Mouse (Mus musculus) neural tube, embryonic 10.5 days (tissue): ENCODE data around the gene Rpl3.

ENCODE experiments used
- DNase-seq: peaks from one replicate; pipeline ENCODE4 v3.0.0-alpha.2; 2017; ENCODE audit warnings: low spot score; ENCODE audit errors: extremely low spot score

Gene Rpl3

GRCm38 (mm10) chr15:80115866-80116794 lies 24.5 kb upstream of the Rpl3 start:
- DNase-seq = no peak

GRCm38 (mm10) chr15:80115256-80115655 lies 23.6 kb upstream of the Rpl3 start:
- DNase-seq = no peak

GRCm38 (mm10) chr15:80114414-80114813 lies 22.7 kb upstream of the Rpl3 start:
- no peak for DNase-seq

- DNase-seq = no peak
Observed at GRCm38 (mm10) chr15:80112499-80112898, 20.8 kb upstream of the Rpl3 start.

DNA sequence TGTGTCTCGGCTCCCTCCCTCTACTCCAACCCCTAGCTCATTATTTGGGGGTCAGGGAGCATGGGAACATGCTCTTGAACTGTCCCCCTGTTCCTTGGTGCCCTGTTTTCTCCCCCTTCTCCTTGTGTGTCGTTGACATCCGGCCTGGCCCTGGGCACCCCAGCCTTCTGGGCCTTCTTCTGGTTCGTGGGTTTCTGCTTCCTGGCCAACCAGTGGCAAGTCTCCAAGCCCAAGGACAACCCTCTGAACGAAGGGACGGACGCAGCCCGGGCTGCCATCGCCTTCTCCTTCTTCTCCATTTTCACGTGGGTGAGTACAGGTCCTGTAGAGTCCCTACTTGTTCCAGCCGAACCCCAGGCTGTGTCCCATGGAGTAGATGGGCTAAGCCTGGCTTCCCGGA lies 19.8 kb upstream of the Rpl3 start:
- DNase-seq = no peak

- DNase-seq = no peak
Observed at GRCm38 (mm10) chr15:80107575-80107974, 15.9 kb upstream of the Rpl3 start.

- no peak for DNase-seq
Observed at GRCm38 (mm10) chr15:80107143-80107542, 15.5 kb upstream of the Rpl3 start.

DNA sequence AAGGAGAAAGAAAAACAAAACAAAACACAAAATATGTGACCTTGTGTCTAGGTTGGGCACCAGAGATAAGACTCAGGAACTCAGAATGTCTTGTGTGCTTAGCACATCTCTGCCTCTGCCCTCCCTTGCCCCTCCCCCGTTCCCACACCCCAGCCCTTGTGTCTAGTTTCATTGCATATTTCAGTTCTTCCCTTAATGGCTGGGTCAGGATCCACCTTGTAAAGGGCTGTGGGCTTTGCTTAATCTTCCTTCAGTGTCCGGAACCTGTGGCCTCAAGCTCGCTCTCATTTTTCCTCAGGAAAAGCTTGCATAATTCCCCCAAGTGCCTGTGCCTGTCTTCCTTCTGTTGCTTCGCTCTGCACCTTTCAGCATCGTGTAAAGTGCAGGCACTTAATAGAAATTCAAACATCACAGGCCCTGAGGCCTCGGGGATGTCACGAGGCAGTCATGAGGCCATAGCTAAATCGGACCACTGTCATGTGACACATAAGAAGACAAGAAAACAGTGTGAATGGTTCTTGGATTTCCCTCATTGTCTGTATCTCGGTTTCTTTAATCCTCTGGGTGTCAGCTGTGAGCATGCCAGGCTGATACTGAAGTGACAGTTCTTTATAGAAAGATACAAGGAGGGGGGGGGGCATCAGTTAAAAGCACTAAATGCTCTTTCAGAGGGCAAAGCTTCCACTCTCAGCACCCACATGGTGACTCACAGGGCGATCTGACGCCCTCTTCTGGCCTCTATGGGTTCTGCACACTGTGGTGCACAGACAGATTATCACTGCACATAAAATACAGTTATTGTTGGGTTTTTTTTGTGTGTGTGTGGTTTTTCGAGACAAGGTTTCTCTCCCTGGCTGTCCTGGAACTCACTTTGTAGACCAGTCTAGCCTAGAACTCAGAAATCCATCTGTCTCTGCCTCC lies 14.1 kb upstream of the Rpl3 start:
- DNase-seq = no peak

GRCm38 (mm10) chr15:80102495-80102894 lies 10.8 kb upstream of the Rpl3 start:
- DNase-seq = no peak

DNA sequence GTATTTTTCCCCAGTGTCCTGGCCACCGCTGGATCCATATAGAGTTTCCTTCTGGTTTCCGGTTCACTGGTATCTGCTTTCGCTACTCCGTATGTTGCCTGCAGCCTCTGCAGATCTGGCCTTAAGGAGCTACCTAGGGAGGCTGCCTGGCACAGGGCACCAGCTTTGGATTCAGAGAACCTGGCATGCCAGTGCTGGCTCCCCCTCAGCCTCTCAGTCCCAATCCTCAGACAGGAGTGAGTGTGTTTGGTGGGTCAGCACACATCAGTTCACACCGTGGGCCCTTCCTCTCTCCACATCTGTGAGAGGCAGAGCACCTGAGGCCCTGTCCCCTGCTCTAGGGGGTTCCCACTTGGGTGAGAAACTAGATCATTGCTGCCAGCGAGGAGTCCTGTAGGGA lies 9.8 kb upstream of the Rpl3 start:
- no peak for DNase-seq

DNA sequence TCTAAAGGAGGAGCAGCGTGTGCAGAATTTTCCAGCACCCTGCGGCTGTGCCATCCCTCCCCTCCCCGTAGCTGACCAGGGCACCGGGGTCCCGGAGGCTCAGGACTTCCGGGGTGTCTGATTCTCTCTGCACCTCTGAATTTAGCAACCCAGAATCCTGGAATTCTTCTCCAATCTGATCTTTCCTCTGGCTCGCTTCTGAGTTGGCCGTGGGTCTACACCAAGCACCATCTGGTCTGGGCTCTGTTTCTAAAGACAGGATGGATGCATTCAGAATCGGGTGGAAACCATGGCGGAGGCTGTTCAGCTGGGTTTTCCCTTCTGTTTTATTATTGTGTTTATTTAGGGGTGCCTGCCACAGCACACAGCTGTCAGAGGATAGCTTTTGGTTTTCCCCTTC lies 9.2 kb upstream of the Rpl3 start:
- DNase-seq = no peak

- DNase-seq = no peak
Observed at GRCm38 (mm10) chr15:80100196-80100595, 8.5 kb upstream of the Rpl3 start.

- DNase-seq = no peak
Observed at GRCm38 (mm10) chr15:80099477-80099876, 7.8 kb upstream of the Rpl3 start.

- DNase-seq = no peak
Observed at GRCm38 (mm10) chr15:80098809-80099208, 7.1 kb upstream of the Rpl3 start.

DNA sequence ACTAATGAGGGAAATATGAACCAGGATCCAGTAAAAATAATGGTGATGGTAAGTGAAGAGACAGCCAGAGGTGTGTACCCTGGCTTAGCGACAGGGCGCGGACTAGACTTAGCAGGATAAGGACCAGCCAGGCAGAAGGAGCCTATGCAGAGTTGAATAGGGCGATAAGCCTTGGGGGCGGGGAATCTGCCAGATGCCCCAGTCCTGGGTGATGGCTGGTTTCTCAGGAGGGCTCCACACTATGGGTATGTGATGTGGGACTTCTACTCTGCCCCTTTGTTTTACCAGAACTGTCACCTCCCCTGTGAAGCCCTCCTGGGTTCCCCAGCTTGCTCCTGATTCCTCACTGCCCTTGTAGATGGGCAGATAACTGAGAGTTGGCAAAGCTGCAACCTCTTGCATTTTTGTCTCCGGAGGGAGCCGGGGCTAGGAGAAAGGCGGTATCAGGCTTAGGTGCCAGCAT lies 6.4 kb upstream of the Rpl3 start:
- DNase-seq = no peak

DNA sequence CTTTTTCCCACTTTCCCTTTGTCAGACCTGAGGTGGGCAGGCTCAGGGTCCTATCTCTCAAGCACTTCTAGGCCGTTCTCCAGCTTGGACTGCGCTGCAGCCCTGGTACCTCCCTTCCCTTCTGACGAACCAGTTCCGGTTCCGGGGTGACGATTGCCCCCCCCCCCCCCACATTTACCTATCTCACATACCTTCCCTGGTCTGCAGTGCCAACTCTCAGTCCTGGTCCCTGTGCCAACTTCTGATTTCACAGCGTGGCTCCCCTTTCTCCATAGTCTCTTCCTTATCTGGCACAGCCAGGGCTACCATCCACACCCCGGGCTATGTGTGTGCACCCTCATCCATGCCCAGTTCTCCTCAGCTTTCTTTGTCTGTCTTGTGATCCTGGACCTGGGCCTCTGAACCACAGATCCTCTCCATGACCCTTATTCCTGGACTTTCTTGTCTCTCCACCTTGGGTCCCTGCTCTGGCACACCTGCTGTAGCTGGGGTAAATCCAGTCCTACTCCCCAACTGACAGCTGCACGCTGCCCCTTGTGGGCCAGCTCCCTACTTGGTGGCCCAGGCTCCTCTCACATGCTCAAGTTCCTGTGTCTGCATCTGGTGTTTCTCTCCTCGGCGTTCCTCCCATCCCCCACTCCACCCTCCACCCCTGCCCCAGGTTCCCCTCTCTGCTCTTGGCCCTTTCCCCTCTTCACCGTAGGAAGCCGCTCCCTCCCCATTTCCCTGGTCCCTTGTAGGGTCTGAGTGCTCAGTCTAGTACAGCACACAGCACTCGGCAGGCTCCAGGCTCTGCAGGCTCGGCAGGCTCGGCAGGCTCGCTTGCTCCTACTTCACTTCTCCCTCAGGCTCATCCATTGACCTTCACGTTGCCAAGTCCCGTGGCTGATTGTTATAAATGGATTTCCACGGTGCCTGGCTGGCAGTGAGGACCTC lies 5.5 kb upstream of the Rpl3 start:
- peak; percentile 67 for DNase-seq

GRCm38 (mm10) chr15:80096406-80096805 lies 4.7 kb upstream of the Rpl3 start:
- DNase-seq = no peak

- no peak for DNase-seq
Observed at GRCm38 (mm10) chr15:80095596-80095995, 3.9 kb upstream of the Rpl3 start.

- DNase-seq = no peak
Observed at GRCm38 (mm10) chr15:80094201-80094600, 2.5 kb upstream of the Rpl3 start.

GRCm38 (mm10) chr15:80092599-80092998 lies 931 bp upstream of the Rpl3 start:
- DNase-seq = no peak

DNA sequence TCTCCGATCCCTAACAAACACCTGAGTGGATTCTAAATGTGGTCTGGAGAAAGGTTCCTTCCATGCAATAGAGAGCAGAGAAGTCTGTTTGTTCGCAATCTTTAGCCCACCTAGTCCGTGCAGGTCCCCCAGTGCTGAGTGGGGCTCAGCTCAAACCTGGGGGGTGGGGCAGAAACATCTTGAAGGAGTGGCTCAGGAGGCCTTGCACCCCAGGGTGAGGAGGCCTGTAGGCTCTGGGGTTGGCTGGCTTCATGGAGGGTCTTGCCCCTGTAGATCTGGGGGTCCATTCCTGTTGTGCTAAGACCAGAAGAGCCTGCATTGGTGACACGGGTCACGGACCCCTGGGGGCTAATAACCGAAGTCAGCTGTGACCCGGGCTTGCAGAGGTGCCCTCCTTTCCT lies 373 bp upstream of the Rpl3 start:
- no peak for DNase-seq
